Mouse (Mus musculus) CH12.LX (cell line): ENCODE results near the gene Cwh43. TPM values are rescaled to one million over a fixed set of nuclear protein-coding genes. Genes with fewer than 3 reads are reported as not detected.

Experiments used
- DNase-seq: peaks from one replicate; pipeline ENCODE4 v3.0.0-alpha.2; 2013; ENCODE audit errors: extremely low read depth
- H3K27ac ChIP-seq: 2 replicates; pipeline ENCODE4 v1.5.1; 2012; ENCODE audit warnings: low read depth, mild to moderate bottlenecking, control low read depth, moderate library complexity; ENCODE audit not compliant: insufficient read depth
- H3K27me3 ChIP-seq: replicated peaks from 2 replicates; pipeline ENCODE3; 2012; ENCODE audit warnings: inconsistent platforms
- H3K36me3 ChIP-seq, 2 experiments: replicated peaks in 1 of 2; 2 replicates each; pipeline versions ENCODE3 to v1.6.1; 2012; ENCODE audit warnings: inconsistent platforms in 1 of 2, low read length in 1 of 2, mild to moderate bottlenecking in 1 of 2, mixed read lengths in 1 of 2, moderate library complexity in 1 of 2; ENCODE audit not compliant: control insufficient read depth in 1 of 2, insufficient read depth in 1 of 2
- H3K4me1 ChIP-seq, 2 experiments: 2 replicates each; pipeline ENCODE4 v1.6.1; 2012; ENCODE audit warnings: inconsistent platforms in 1 of 2, moderate library complexity in 1 of 2; ENCODE audit not compliant: insufficient read depth in 2 of 2, control insufficient read depth in 1 of 2
- H3K4me2 ChIP-seq: 2 replicates; pipeline ENCODE4 v1.6.1; 2012; ENCODE audit warnings: low read depth, mild to moderate bottlenecking, control low read depth; ENCODE audit not compliant: poor library complexity, insufficient read depth, severe bottlenecking
- H3K4me3 ChIP-seq, 3 experiments: fragments of 150-350 bp in 1 of 3; sonication (generic) in 1 of 3; replicated peaks in 1 of 3; 2 replicates each; pipeline versions ENCODE3 to v1.5.1; 2011 to 2012; ENCODE audit warnings: low read depth in 2 of 3, low read length in 2 of 3, mild to moderate bottlenecking in 2 of 3, moderate library complexity in 2 of 3, control low read depth in 1 of 3, improper control_type of control experiment in 1 of 3, inconsistent platforms in 1 of 3, mixed read lengths in 1 of 3; ENCODE audit not compliant: poor library complexity in 1 of 3
- H3K79me2 ChIP-seq: replicated peaks from 2 replicates; pipeline ENCODE4 v1.6.1; 2012; ENCODE audit warnings: mild to moderate bottlenecking, moderate library complexity; ENCODE audit not compliant: control insufficient read depth, poor library complexity, insufficient read depth, severe bottlenecking; ENCODE audit errors: extremely low read depth
- H3K9ac ChIP-seq: 2 replicates; pipeline ENCODE4 v1.6.1; 2012; ENCODE audit warnings: low read depth, mild to moderate bottlenecking, control low read depth, moderate library complexity; ENCODE audit not compliant: insufficient read depth
- H3K9me3 ChIP-seq: replicated peaks from 2 replicates; pipeline ENCODE3; 2012; ENCODE audit warnings: low read length, inconsistent platforms, mixed read lengths
- BHLHE40 ChIP-seq: IDR thresholded peaks from 2 replicates; pipeline ENCODE4 v1.6.1; 2011; ENCODE audit warnings: mild to moderate bottlenecking, low read depth, low read length, improper control_type of control experiment
- CTCF ChIP-seq, 2 experiments: IDR thresholded peaks in 1 of 2; conservative IDR thresholded peaks in 1 of 2; 2 replicates each; pipeline ENCODE4 v1.5.1; 2011 to 2012; ENCODE audit warnings: low read depth in 2 of 2, low read length in 2 of 2, improper control_type of control experiment in 1 of 2, inconsistent platforms in 1 of 2, mild to moderate bottlenecking in 1 of 2, moderate library complexity in 1 of 2
- E2F4 ChIP-seq: IDR thresholded peaks from 2 replicates; pipeline ENCODE4 v1.6.1; 2011; ENCODE audit warnings: low read depth, low read length, improper control_type of control experiment; ENCODE audit not compliant: insufficient replicate concordance
- ELF1 ChIP-seq: IDR thresholded peaks from 2 replicates; pipeline ENCODE4 v1.6.1; 2014; ENCODE audit warnings: low read depth, mild to moderate bottlenecking, inconsistent platforms, low read length, improper control_type of control experiment
- ETS1 ChIP-seq: conservative IDR thresholded peaks from 2 replicates; pipeline ENCODE4 v1.6.1; 2012; ENCODE audit warnings: low read depth, mild to moderate bottlenecking, inconsistent platforms, low read length, improper control_type of control experiment, moderate library complexity
- HCFC1 ChIP-seq: IDR thresholded peaks from 2 replicates; pipeline ENCODE4 v1.6.1; 2012; ENCODE audit warnings: low read depth, mild to moderate bottlenecking, inconsistent platforms, low read length, improper control_type of control experiment
- MAFK ChIP-seq: IDR thresholded peaks from 2 replicates; pipeline ENCODE4 v1.6.1; 2011; ENCODE audit warnings: low read length, improper control_type of control experiment; ENCODE audit not compliant: insufficient replicate concordance
- MAZ ChIP-seq: IDR thresholded peaks from 2 replicates; pipeline ENCODE4 v1.6.1; 2012; ENCODE audit warnings: low read depth, mild to moderate bottlenecking, inconsistent platforms, low read length, improper control_type of control experiment, moderate library complexity
- MYC ChIP-seq: IDR thresholded peaks from 2 replicates; pipeline ENCODE4 v1.6.1; 2011; ENCODE audit warnings: low read depth, mild to moderate bottlenecking, improper control_type of control experiment, low read length
- NELFE ChIP-seq: IDR thresholded peaks from 2 replicates; pipeline ENCODE4 v1.6.1; 2011; ENCODE audit warnings: low read depth, low read length, improper control_type of control experiment
- NRF1 ChIP-seq: IDR thresholded peaks from 2 replicates; pipeline ENCODE4 v1.6.1; 2014; ENCODE audit warnings: low read depth, mild to moderate bottlenecking, inconsistent platforms, low read length, improper control_type of control experiment, moderate library complexity
- PAX5 ChIP-seq: IDR thresholded peaks from 2 replicates; pipeline ENCODE4 v1.6.1; 2012; ENCODE audit warnings: low read length, inconsistent platforms, mixed read lengths
- POLR2A ChIP-seq: IDR thresholded peaks from 2 replicates; pipeline ENCODE4 v1.6.1; 2011; ENCODE audit warnings: low read depth, mild to moderate bottlenecking, improper control_type of control experiment, low read length
- POLR2AphosphoS2 ChIP-seq: IDR thresholded peaks from 2 replicates; pipeline ENCODE4 v1.6.1; 2011; ENCODE audit warnings: low read depth, low read length, improper control_type of control experiment
- RAD21 ChIP-seq: IDR thresholded peaks from 2 replicates; pipeline ENCODE4 v1.6.1; 2011; ENCODE audit warnings: low read depth, mild to moderate bottlenecking, low read length, improper control_type of control experiment, moderate library complexity
- RCOR1 ChIP-seq: conservative IDR thresholded peaks from 2 replicates; pipeline ENCODE4 v1.6.1; 2012; ENCODE audit warnings: low read depth, mild to moderate bottlenecking, inconsistent platforms, low read length, improper control_type of control experiment
- SIN3A ChIP-seq: IDR thresholded peaks from 2 replicates; pipeline ENCODE4 v1.6.1; 2012; ENCODE audit warnings: low read length, improper control_type of control experiment, inconsistent platforms
- SMC3 ChIP-seq: IDR thresholded peaks from 2 replicates; pipeline ENCODE4 v1.6.1; 2011; ENCODE audit warnings: low read depth, low read length, improper control_type of control experiment
- USF2 ChIP-seq: conservative IDR thresholded peaks from 2 replicates; pipeline ENCODE4 v1.6.1; 2011; ENCODE audit warnings: low read depth, low read length, improper control_type of control experiment
- ZMIZ1 ChIP-seq: IDR thresholded peaks from 2 replicates; pipeline ENCODE4 v1.6.1; 2012; ENCODE audit warnings: low read depth, mild to moderate bottlenecking, inconsistent platforms, low read length, improper control_type of control experiment
- dilution Hi-C: fragments of 300-500 bp; cut with MboI; formaldehyde crosslinking; loops from 2 replicates; pipeline ENCODE4 v1.14.3; 2020; ENCODE audit warnings: low sequenced_read_pairs; ENCODE audit not compliant: extremely low pct_unique_long_range_greater_than_20kb, extremely low pct_ligation_motif_present
- in situ Hi-C: fragments of 300-500 bp; cut with MboI; formaldehyde crosslinking; loops from 3 replicates; pipeline ENCODE4 v1.14.3; 2019; ENCODE audit warnings: low sequenced_read_pairs, low pct_ligation_motif_present, low pct_unique_long_range_greater_than_20kb, mixed read lengths
- polyA plus RNA-seq: library from polyadenylated mRNA; unstranded; fragments of >175 nt; gene quantifications from 2 replicates; pipeline ENCODE4 v1.2.1, GENCODE M21; 2012; ENCODE audit warnings: low read depth; ENCODE audit not compliant: insufficient read length
- total RNA-seq, 2 experiments: library from RNA; depleted of rRNA; stranded (reverse); fragments of 300-350 nt in 1 of 2; fragments of >200 nt in 1 of 2; gene quantifications; 2 replicates each; pipeline ENCODE4 v1.2.3; 2012 to 2014

Cwh43 gene
- total and polyA plus RNA-seq, 3 experiments, result not detected

- Histone ChIP-seq H3K9me3 (no peaks in the 10 kb centered on the region), H3K9ac (no peak overlapping the region), H3K4me3 (no peak overlapping the region), H3K4me1 (no peaks in the 10 kb centered on the region), H3K36me3 (no peaks in the 10 kb centered on the region), H3K27ac (no peak overlapping the region), H3K4me2 (no peak overlapping the region), H3K27me3 (no peaks in the 10 kb centered on the region), H3K79me2 (no peaks in the 10 kb centered on the region)
- in situ Hi-C loops (no loop called here), dilution Hi-C loops (no loop called here)
- DNase-seq, result no peak
- TF ChIP-seq RCOR1 (no peak), MAZ (no peak), SMC3 (no peak), POLR2AphosphoS2 (no peak), ZMIZ1 (no peak), USF2 (no peak), ETS1 (no peak), RAD21 (no peak), POLR2A (no peak), CTCF (conservative IDR thresholded peaks at IDR 0.05 in 1 of 2, IDR thresholded peaks at IDR 0.05 in 1 of 2; ENCODE audit: low read depth in 2 of 2, low read length in 2 of 2) (no peak), NELFE (no peak), PAX5 (no peak), MAFK (no peak), MYC (no peak), E2F4 (no peak)
These were observed 4.1 kb downstream of the Cwh43 start for GRCm38 (mm10) chr5:73409970-73410369.

DNA sequence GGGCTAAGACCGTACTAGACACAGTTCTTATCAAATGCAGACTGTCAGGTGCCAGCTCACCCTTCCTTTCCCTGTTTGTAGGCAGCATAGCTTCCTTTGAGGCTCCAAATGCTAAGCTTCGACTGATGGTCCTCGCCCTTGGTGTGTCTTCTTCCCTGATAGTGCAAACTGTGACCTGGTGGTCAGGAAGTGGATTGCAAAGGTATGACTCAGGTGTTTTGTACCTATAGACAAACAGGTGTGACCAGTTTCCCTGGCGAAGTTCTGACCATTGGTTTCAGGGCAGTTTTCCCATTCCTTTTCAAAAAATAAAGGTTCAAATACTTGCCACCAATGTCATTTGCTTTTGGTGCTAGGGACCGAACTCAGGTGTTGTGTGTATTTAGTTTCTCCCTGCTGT is 5.9 kb downstream of the Cwh43 start:
- in situ Hi-C loops, result no loop called here
- dilution Hi-C loops, result no loop called here
- DNase-seq, result no peak
- Histone ChIP-seq H3K4me3 (no peak overlapping the region), H3K4me2 (no peak overlapping the region), H3K9me3 (no peaks in the 10 kb centered on the region), H3K4me1 (no peaks in the 10 kb centered on the region), H3K27me3 (no peaks in the 10 kb centered on the region), H3K9ac (no peak overlapping the region), H3K36me3 (no peaks in the 10 kb centered on the region), H3K27ac (no peak overlapping the region), H3K79me2 (no peaks in the 10 kb centered on the region)
- TF ChIP-seq NRF1 (no peak), POLR2AphosphoS2 (no peak), BHLHE40 (no peak), PAX5 (no peak), ETS1 (no peak), MYC (no peak), SIN3A (no peak), ELF1 (no peak), HCFC1 (no peak)
